Mouse (Mus musculus) MEL (cell line): ENCODE results near the gene Ccdc106. TPM values are rescaled to one million over a fixed set of nuclear protein-coding genes. Genes with fewer than 3 reads are reported as not detected.

Experiments used
- DNase-seq: peaks from one replicate; pipeline ENCODE4 v3.0.0; 2011; ENCODE audit warnings: low read depth, low spot score
- H3K27ac ChIP-seq: 2 replicates; pipeline ENCODE4 v1.5.1; 2012; ENCODE audit warnings: low read depth, mild to moderate bottlenecking, control low read depth, low read length, moderate library complexity; ENCODE audit not compliant: control insufficient read depth
- H3K27me3 ChIP-seq, 2 experiments: fragments of 150-350 bp in 1 of 2; sonication (generic) in 1 of 2; 2 replicates each; pipeline ENCODE4 v1.6.1; 2012; ENCODE audit warnings: low read length in 2 of 2, mild to moderate bottlenecking in 2 of 2, improper control_type of control experiment in 1 of 2, moderate library complexity in 1 of 2; ENCODE audit not compliant: insufficient read depth in 2 of 2, control insufficient read depth in 1 of 2
- H3K36me3 ChIP-seq, 2 experiments: 2 replicates each; pipeline ENCODE4 v1.6.1; 2012 to 2014; ENCODE audit warnings: low read length in 2 of 2, improper control_type of control experiment in 1 of 2, inconsistent platforms in 1 of 2, mild to moderate bottlenecking in 1 of 2; ENCODE audit not compliant: insufficient read depth in 2 of 2, control insufficient read depth in 1 of 2
- H3K4me1 ChIP-seq, 2 experiments: fragments of 150-350 bp in 1 of 2; sonication (generic) in 1 of 2; 2 replicates each; pipeline ENCODE4 v1.6.1; 2012; ENCODE audit warnings: low read length in 2 of 2, improper control_type of control experiment in 1 of 2, mild to moderate bottlenecking in 1 of 2; ENCODE audit not compliant: insufficient read depth in 2 of 2, control insufficient read depth in 1 of 2
- H3K4me3 ChIP-seq, 2 experiments: fragments of 150-350 bp in 1 of 2; sonication (generic) in 1 of 2; 2 replicates each; pipeline ENCODE4 v1.5.1; 2012; ENCODE audit warnings: low read depth in 2 of 2, low read length in 2 of 2, mild to moderate bottlenecking in 2 of 2, moderate library complexity in 2 of 2, control low read depth in 1 of 2, improper control_type of control experiment in 1 of 2; ENCODE audit not compliant: control insufficient read depth in 1 of 2, insufficient read depth in 1 of 2
- H3K79me2 ChIP-seq: 2 replicates; pipeline ENCODE4 v1.6.1; 2012; ENCODE audit warnings: mild to moderate bottlenecking, low read length, moderate library complexity; ENCODE audit not compliant: control insufficient read depth, poor library complexity, insufficient read depth
- H3K9ac ChIP-seq: 2 replicates; pipeline ENCODE4 v1.6.1; 2012; ENCODE audit warnings: low read depth, mild to moderate bottlenecking, control low read depth, low read length, moderate library complexity; ENCODE audit not compliant: control insufficient read depth, poor library complexity, severe bottlenecking
- H3K9me3 ChIP-seq: fragments of 150-350 bp; sonication (generic); replicated peaks from 2 replicates; pipeline ENCODE4 v1.6.1; 2012; ENCODE audit warnings: mild to moderate bottlenecking, low read length, improper control_type of control experiment, moderate library complexity; ENCODE audit not compliant: insufficient read depth
- CHD2 ChIP-seq: IDR thresholded peaks from 2 replicates; pipeline ENCODE4 v1.6.1; 2011; ENCODE audit warnings: low read length, improper control_type of control experiment
- E2F4 ChIP-seq: IDR thresholded peaks from 2 replicates; pipeline ENCODE4 v1.6.1; 2011; ENCODE audit warnings: low read depth, low read length, improper control_type of control experiment, borderline replicate concordance
- ELF1 ChIP-seq: IDR thresholded peaks from 2 replicates; pipeline ENCODE4 v1.6.1; 2014; ENCODE audit warnings: low read depth, mild to moderate bottlenecking, inconsistent platforms, low read length, improper control_type of control experiment, moderate library complexity
- ETS1 ChIP-seq: IDR thresholded peaks from 2 replicates; pipeline ENCODE4 v1.6.1; 2012; ENCODE audit warnings: low read depth, mild to moderate bottlenecking, inconsistent platforms, low read length, improper control_type of control experiment, moderate library complexity
- GATA1 ChIP-seq: IDR thresholded peaks from 2 replicates; pipeline ENCODE4 v1.6.1; 2011; ENCODE audit warnings: low read depth, low read length, improper control_type of control experiment
- HCFC1 ChIP-seq: IDR thresholded peaks from 2 replicates; pipeline ENCODE4 v1.6.1; 2012; ENCODE audit warnings: low read depth, mild to moderate bottlenecking, inconsistent platforms, low read length, improper control_type of control experiment, moderate library complexity
- MAX ChIP-seq: IDR thresholded peaks from 2 replicates; pipeline ENCODE4 v1.6.1; 2011; ENCODE audit warnings: low read length, improper control_type of control experiment
- MEF2A ChIP-seq: IDR thresholded peaks from 2 replicates; pipeline ENCODE4 v1.6.1; 2014; ENCODE audit warnings: low read depth, mild to moderate bottlenecking, inconsistent platforms, low read length, improper control_type of control experiment; ENCODE audit not compliant: poor library complexity, insufficient replicate concordance, severe bottlenecking; ENCODE audit errors: extremely low read depth
- MXI1 ChIP-seq: IDR thresholded peaks from 2 replicates; pipeline ENCODE4 v1.6.1; 2011; ENCODE audit warnings: mild to moderate bottlenecking, low read depth, low read length, improper control_type of control experiment
- NRF1 ChIP-seq: IDR thresholded peaks from 2 replicates; pipeline ENCODE4 v1.6.1; 2014; ENCODE audit warnings: low read depth, mild to moderate bottlenecking, inconsistent platforms, low read length, improper control_type of control experiment, moderate library complexity; ENCODE audit not compliant: poor library complexity, insufficient read depth, severe bottlenecking
- RAD21 ChIP-seq: IDR thresholded peaks from 2 replicates; pipeline ENCODE4 v1.6.1; 2011; ENCODE audit warnings: mild to moderate bottlenecking, low read depth, low read length, improper control_type of control experiment
- SIN3A ChIP-seq: IDR thresholded peaks from 2 replicates; pipeline ENCODE4 v1.6.1; 2012; ENCODE audit warnings: low read length, improper control_type of control experiment, inconsistent platforms
- TCF12 ChIP-seq: IDR thresholded peaks from 2 replicates; pipeline ENCODE4 v1.6.1; 2014; ENCODE audit warnings: low read depth, mild to moderate bottlenecking, inconsistent platforms, low read length, improper control_type of control experiment, moderate library complexity
- USF1 ChIP-seq: IDR thresholded peaks from 2 replicates; pipeline ENCODE4 v1.6.1; 2014; ENCODE audit warnings: low read depth, mild to moderate bottlenecking, inconsistent platforms, low read length, improper control_type of control experiment, moderate library complexity
- ZC3H11A ChIP-seq: IDR thresholded peaks from 2 replicates; pipeline ENCODE4 v1.6.1; 2012; ENCODE audit warnings: low read depth, mild to moderate bottlenecking, inconsistent platforms, low read length, improper control_type of control experiment
- polyA plus RNA-seq, 2 experiments: library from polyadenylated mRNA; stranded (reverse) in 1 of 2; unstranded in 1 of 2; fragments of >175 nt in 1 of 2; fragments of >200 nt in 1 of 2; gene quantifications; 2 replicates each; pipeline versions ENCODE4 v1.2.1 to v1.2.4; 2012; ENCODE audit warnings: low replicate concordance in 2 of 2, low read depth in 1 of 2; ENCODE audit not compliant: insufficient read length in 2 of 2, insufficient read depth in 1 of 2, missing spikeins in 1 of 2
- total RNA-seq: library from RNA; depleted of rRNA; stranded (reverse); fragments of 300-350 nt; gene quantifications from 2 replicates; pipeline ENCODE4 v1.2.3, GENCODE M21; 2012

Ccdc106 gene
- total and polyA plus RNA-seq, 3 experiments, result 0.50 to 0.82 TPM; not detected in 1

- H3K4me1 ChIP-seq, result peaks cover 0 to 5% of the 10 kb centered on the region in 2 experiments; a peak in 2 of 4 replicates
- no peak for TF ChIP-seq HCFC1
- no peak for TF ChIP-seq RAD21
- no peak for TF ChIP-seq ELF1
- TF ChIP-seq USF1, result no peak
- TF ChIP-seq, all 39 proteins: peak for 0
- DNase-seq, result no peak
- no peaks in the 10 kb centered on the region for H3K27me3 ChIP-seq
- no peaks in the 10 kb centered on the region; the same call in 1 of the 2 replicates for H3K79me2 ChIP-seq
- H3K9me3 ChIP-seq, result no peaks in the 10 kb centered on the region
- peak overlapping the region; percentile 91 for H3K9ac ChIP-seq
- H3K36me3 ChIP-seq, result no peaks in the 10 kb centered on the region; a peak in 2 of 4 replicates
- peak overlapping the region; percentile 93; a peak in 3 of 4 replicates for H3K4me3 ChIP-seq
- H3K27ac ChIP-seq, result peak overlapping the region; percentile 44; the same call in 1 of the 2 replicates
These were observed 16.7 kb downstream of the Ccdc106 start for GRCm38 (mm10) chr7:5037026-5037425.

- peak overlapping the region; percentile 44 for H3K27ac ChIP-seq
- no peaks in the 10 kb centered on the region for H3K27me3 ChIP-seq
- H3K79me2 ChIP-seq, result no peaks in the 10 kb centered on the region; the same call in 1 of the 2 replicates
- H3K4me1 ChIP-seq, result peaks cover 0 to 5% of the 10 kb centered on the region in 2 experiments; a peak in 2 of 4 replicates
- H3K9me3 ChIP-seq, result no peaks in the 10 kb centered on the region
- peak; percentile 75 for DNase-seq
- peak overlapping the region; percentile 91 for H3K9ac ChIP-seq
- no peaks in the 10 kb centered on the region; a peak in 2 of 4 replicates for H3K36me3 ChIP-seq
- TF ChIP-seq MXI1, result peak; percentile 85; the same call in 1 of the 2 replicates
- peak; percentile 91 for TF ChIP-seq SIN3A
- peak; percentile 52; the same call in 1 of the 2 replicates for TF ChIP-seq USF1
- TF ChIP-seq CHD2, result no peak; the same call in 1 of the 2 replicates
- no peak for TF ChIP-seq E2F4
- TF ChIP-seq NRF1, result no peak
- peak; percentile 89 for TF ChIP-seq ETS1
- 0 out of 2 replicates have a peak, but pooled peaks have one; percentile 47 for TF ChIP-seq MAX
- TF ChIP-seq TCF12, result 0 out of 2 replicates have a peak, but pooled peaks have one; percentile 8
- peak; percentile 54 for TF ChIP-seq GATA1
- TF ChIP-seq ZC3H11A, result no peak
- 0 out of 2 replicates have a peak, but pooled peaks have one; percentile 16 for TF ChIP-seq MEF2A
- peak overlapping the region; percentile 93 for H3K4me3 ChIP-seq
These were observed 17.1 kb downstream of the Ccdc106 start for GRCm38 (mm10) chr7:5037467-5037866.
